Mouse (Mus musculus) megakaryocyte, embryonic 14.5 days (primary cell): ENCODE data around the gene P3h4.

ENCODE experiments used
- FLI1 ChIP-seq: IDR thresholded peaks from 2 replicates; pipeline ENCODE4 v1.6.1; 2012; ENCODE audit warnings: low read length, inconsistent platforms, mixed read lengths
- GATA1 ChIP-seq: IDR thresholded peaks from 3 replicates; pipeline ENCODE4 v1.6.1; 2012; ENCODE audit warnings: mixed read lengths, low read length, inconsistent platforms, borderline replicate concordance

DNA sequence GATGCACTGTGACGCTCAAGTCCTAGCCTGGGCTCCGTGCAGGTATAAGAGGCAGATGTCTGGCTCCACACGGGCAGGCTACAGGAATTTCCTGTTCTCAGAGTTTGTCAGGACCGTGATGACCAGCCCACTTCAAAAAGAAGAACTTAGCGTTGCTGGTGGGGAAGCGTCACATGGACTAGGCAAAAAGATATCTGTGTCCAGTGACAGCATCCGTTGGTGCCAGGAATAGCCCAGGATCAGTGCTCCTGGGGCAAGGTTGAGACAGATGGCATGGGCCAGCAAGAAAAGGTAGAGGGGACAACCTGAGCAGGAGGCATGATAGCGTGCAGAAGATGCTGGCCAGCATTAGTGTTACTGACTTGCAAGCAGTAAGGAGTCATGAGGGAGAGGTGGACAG is 44.8 kb downstream of the P3h4 start:
- TF ChIP-seq GATA1 (no peak), FLI1 (no peak)
